Mouse (Mus musculus) small intestine, adult 2 months (tissue): Measurements from ENCODE around the gene Mtss1l.

Experiments used
- CTCF ChIP-seq: fragments of 200-500 bp; IDR thresholded peaks from 2 replicates; pipeline ENCODE4 v1.5.1; 2012; ENCODE audit warnings: low read depth, mild to moderate bottlenecking, control low read depth, inconsistent platforms, low read length, moderate library complexity, mixed read lengths; ENCODE audit not compliant: insufficient replicate concordance, insufficient read length; ENCODE audit errors: extremely low read depth
- POLR2A ChIP-seq: fragments of 200-500 bp; IDR thresholded peaks from 2 replicates; pipeline ENCODE4 v1.6.1; 2012; ENCODE audit warnings: low read depth, mild to moderate bottlenecking, control low read depth, inconsistent platforms, low read length, moderate library complexity

- no peak for TF ChIP-seq POLR2A
- no peak for TF ChIP-seq CTCF
Observed at GRCm38 (mm10) chr8:110755511-110756170, 34.4 kb downstream of the Mtss1l start.
